Mouse (Mus musculus): Measurements from ENCODE around the gene Igsf9. TPM values are rescaled to one million over a fixed set of nuclear protein-coding genes. Genes with fewer than 3 reads are reported as not detected.

Gene Igsf9
- polyA plus RNA-seq, 1 experiment from 2014 or later = 11.0 TPM

GRCm38 (mm10) chr1:172490261-172490661 lies 8.7 kb downstream of the Igsf9 start:
- peak; percentile 46 for ATAC-seq
- no peak for TF ChIP-seq CTCF (IDR thresholded peaks at IDR 0.05)

DNA sequence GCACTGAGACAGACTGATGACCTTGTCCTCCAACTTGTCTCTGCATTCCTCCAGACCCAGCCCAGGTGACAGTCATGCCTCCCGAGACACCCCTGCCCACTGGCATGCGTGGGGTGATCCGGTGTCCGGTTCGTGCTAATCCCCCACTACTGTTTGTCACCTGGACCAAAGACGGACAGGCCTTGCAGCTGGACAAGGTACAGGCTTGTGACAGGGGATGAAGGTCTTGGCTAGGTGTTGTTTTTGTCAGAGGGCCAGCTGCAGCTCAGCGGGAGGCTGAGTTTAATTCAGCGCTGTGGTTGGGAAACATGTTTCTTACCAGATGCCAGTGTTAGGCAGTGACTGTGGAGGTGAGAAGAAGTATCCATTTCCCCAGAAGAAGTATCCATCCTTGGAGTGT lies 10.5 kb downstream of the Igsf9 start:
- TF ChIP-seq CTCF (IDR thresholded peaks at IDR 0.05) = no peak
- ATAC-seq = peak; percentile 75
- ChIA-PET CTCF (interaction anchor here (0.7 to 3.6 kb wide), 5 partner anchors 10 to 463 kb away, joined by 3 to 21 read pairs (median 3); no protein-coding TSS in a partner anchor), POLR2A (interaction anchor here (1.0 kb wide), 3 partner anchors 11 to 22 kb away, joined by 3 to 4 read pairs (median 4); no protein-coding TSS in a partner anchor)
- no peak for DNase-seq (ENCODE audit: low read depth, low spot score)
- H3K27me3 ChIP-seq = no peaks in the 10 kb centered on the region
- in situ Hi-C loops (cut with MboI; ENCODE audit: low pct_unique_long_range_greater_than_20kb) = loop anchor here (25.0 kb wide), 1 partner anchor 455 kb away; the partner anchor contains the start of gene Vangl2

More at GRCm38 (mm10) chr1:172490261-172490661, 8.7 kb downstream of the Igsf9 start:
- ChIA-PET POLR2A (interaction anchor here (0.6 to 0.8 kb wide), 3 partner anchors 9 to 82 kb away, joined by 3 to 5 read pairs (median 3); no protein-coding TSS in a partner anchor), CTCF (interaction anchor here (0.7 to 3.6 kb wide), 18 partner anchors 9 to 908 kb away, joined by 3 to 21 read pairs (median 4); partner anchors contain the start of genes Igsf9 and Tagln2)
- no peaks in the 10 kb centered on the region for H3K27me3 ChIP-seq
- no peak for DNase-seq (ENCODE audit: low read depth, low spot score)
- in situ Hi-C loops (cut with MboI; ENCODE audit: low pct_unique_long_range_greater_than_20kb) = loop anchor here (25.0 kb wide), 1 partner anchor 453 kb away; the partner anchor contains the start of gene Vangl2

DNA sequence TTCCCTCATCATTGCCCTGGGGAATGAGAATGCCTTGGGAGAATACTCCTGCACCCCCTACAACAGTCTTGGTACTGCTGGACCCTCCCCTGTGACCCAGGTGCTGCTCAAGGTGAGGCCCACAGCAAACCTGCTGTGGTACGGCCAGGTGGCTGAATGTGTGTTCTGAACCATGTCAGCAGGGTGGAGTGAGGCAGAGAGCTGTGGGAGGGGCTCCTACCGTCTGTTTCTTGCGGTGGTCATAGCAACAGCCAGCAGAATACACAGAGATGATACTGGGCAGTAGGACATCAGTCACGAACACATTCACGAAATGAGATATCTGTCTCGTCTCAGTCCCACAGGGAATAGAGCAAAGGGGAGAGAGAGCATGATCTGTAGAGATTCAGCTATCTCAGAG lies 11.9 kb downstream of the Igsf9 start:
- TF ChIP-seq CTCF (IDR thresholded peaks at IDR 0.05) = no peak
- H3K27me3 ChIP-seq = no peaks in the 10 kb centered on the region
- POLR2A ChIA-PET = no interaction called here
- ATAC-seq = no peak
- CTCF ChIA-PET = interaction anchor here (1.3 kb wide), 1 partner anchor 9 kb away, joined by 4 read pairs; no protein-coding TSS in a partner anchor
- no peak for DNase-seq (ENCODE audit: low read depth, low spot score)
- in situ Hi-C loops (cut with MboI; ENCODE audit: low pct_unique_long_range_greater_than_20kb) = loop anchor here (25.0 kb wide), 1 partner anchor 456 kb away; the partner anchor contains the start of gene Vangl2

DNA sequence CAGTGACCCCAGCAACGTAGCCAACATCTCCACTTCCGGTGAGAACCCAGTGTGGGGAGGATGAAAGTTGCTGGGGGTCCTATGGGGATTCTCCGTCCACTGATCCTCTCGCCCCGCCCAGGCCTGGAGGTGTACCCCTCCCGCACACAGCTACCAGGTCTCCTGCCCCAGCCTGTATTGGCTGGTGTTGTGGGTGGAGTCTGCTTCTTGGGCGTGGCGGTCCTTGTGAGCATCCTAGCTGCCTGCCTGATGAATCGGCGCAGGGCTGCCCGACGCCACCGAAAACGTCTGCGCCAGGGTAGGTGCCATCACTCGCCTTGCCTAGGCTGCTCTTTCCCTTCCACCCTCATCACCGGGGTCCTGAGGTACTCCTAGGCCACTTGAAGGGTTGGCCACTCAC lies 14.4 kb downstream of the Igsf9 start:
- ChIA-PET POLR2A (no interaction called here), CTCF (no interaction called here)
- TF ChIP-seq CTCF (IDR thresholded peaks at IDR 0.05) = no peak
- DNase-seq (ENCODE audit: low read depth, low spot score) (no peak), ATAC-seq (no peak)
- in situ Hi-C loops (cut with MboI; ENCODE audit: low pct_unique_long_range_greater_than_20kb) = loop anchor here (25.0 kb wide), 1 partner anchor 459 kb away; the partner anchor contains the start of gene Vangl2
- H3K27me3 ChIP-seq = no peaks in the 10 kb centered on the region

- TF ChIP-seq CTCF (IDR thresholded peaks at IDR 0.05) = no peak
- no peaks in the 10 kb centered on the region for H3K27me3 ChIP-seq
- ATAC-seq = no peak
- CTCF ChIA-PET = interaction anchor here (1.7 kb wide), 1 partner anchor 23 kb away, joined by 4 read pairs; the partner anchor contains the start of gene Cfap45
- in situ Hi-C loops (cut with MboI; ENCODE audit: low pct_unique_long_range_greater_than_20kb) = loop anchor here (25.0 kb wide), 1 partner anchor 460 kb away; the partner anchor contains the start of gene Vangl2
- no peak for DNase-seq (ENCODE audit: low read depth, low spot score)
- POLR2A ChIA-PET = no interaction called here
Measured at GRCm38 (mm10) chr1:172497428-172497827, 15.8 kb downstream of the Igsf9 start.

DNA sequence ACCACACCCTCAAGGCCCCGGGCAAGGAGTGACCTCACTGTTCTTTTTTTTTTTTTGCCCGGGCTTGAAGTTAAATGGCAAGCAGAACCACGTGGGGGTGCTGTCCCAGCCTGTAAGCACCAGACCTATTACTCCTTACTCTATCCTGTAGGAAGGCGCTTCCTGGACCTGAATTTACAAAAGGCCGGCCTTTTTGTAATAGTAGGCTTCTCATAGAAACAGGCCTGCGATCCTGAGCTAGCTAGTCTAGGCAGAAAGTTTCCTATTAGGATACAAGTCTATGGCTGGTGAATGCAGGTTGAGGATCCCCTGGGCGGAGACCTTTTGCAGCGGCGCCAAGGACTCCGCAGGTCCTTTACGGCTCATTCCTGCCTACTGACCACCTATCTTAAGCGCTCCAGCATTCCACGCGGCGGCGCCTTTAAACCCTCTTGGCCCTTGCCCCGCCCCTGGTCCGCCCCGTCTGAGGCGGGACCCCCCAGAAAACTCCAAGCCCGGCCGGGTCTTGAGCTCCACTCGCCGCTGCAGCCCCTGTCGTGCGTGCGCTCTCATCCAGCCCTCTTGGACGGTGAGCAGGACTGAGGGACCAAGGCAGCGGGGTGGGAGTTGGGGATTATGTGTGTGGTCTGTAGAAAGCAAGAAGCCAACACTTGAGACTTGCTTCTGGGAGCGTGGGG lies 18.3 kb downstream of the Igsf9 start, which contains the start of gene Tagln2:
Gene Tagln2 (plus strand): TSS at position 283 of the 677 bp plus-strand sequence.
- ChIA-PET CTCF (interaction anchor here (1.2 kb wide), 1 partner anchor 9 kb away, joined by 3 read pairs; no protein-coding TSS in a partner anchor), POLR2A (interaction anchor here (0.7 kb wide), 2 partner anchors 9 to 14 kb away, joined by 5 to 6 read pairs; no protein-coding TSS in a partner anchor)
- DNase-seq (ENCODE audit: low read depth, low spot score) (no peak), ATAC-seq (peak; percentile 48)
- no peaks in the 10 kb centered on the region for H3K27me3 ChIP-seq
- no peak for TF ChIP-seq CTCF (IDR thresholded peaks at IDR 0.05)
- in situ Hi-C loops (cut with MboI; ENCODE audit: low pct_unique_long_range_greater_than_20kb) = loop anchor here (10.0 to 25.0 kb wide), 3 partner anchors 185 to 463 kb away; partner anchors contain the start of genes Dcaf8, Pex19 and Vangl2

DNA sequence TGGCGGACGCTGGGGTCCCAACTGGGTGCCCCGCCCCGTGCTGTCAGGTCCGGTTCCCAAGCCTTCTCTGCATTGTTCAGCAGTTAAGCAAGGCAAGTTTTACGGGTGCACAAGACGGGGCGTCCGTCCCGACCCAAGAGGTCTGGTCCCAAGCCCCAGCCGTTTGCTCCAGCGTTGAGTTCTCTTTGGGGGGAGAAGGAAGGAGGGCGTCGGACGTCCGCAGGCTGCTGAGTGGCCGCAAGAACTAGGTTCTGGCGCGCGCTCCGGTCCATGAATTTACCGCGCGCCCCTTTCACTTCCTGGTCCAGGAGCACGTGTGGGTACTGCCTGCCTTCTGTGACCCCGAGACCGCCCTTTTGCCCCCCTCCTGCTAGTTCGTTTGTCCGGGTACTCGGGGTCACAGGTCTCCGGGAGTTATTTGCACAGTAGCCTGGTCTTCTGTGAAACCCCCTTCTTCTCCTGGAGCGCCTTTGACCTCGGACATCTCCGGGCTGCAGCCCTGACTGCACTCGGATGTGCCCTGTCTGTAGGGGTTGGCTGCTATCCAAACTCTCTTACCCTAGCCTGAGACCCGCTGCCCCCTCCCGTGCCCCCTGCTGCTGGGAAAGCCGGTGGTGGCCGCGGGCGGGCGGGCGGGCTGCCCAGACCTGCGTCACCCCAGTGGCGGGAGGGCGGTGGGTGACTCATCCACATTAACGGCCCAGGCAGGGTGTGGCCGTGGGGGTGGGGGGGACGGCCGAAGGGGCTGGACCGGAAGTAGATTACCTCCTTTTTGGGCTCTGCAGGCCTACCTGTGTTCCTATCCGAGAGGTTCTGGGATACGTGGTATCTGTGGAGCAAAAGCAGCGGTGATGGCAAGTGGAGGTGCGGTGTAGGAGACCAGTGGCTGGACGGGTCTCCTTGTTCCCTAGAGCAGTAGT lies 19.1 kb downstream of the Igsf9 start:
- ChIA-PET POLR2A (interaction anchor here (0.7 kb wide), 1 partner anchor 10 kb away, joined by 6 read pairs; no protein-coding TSS in a partner anchor), CTCF (interaction anchor here (1.2 to 2.0 kb wide), 2 partner anchors 10 kb away, joined by 3 to 8 read pairs; no protein-coding TSS in a partner anchor)
- no peaks in the 10 kb centered on the region for H3K27me3 ChIP-seq
- no peak for TF ChIP-seq CTCF (IDR thresholded peaks at IDR 0.05)
- in situ Hi-C loops (cut with MboI; ENCODE audit: low pct_unique_long_range_greater_than_20kb) = loop anchor here (10.0 to 25.0 kb wide), 2 partner anchors 186 to 363 kb away; partner anchors contain the start of genes Dcaf8 and Pex19
- DNase-seq (ENCODE audit: low read depth, low spot score) (peak; percentile 77), ATAC-seq (peak; percentile 42)

DNA sequence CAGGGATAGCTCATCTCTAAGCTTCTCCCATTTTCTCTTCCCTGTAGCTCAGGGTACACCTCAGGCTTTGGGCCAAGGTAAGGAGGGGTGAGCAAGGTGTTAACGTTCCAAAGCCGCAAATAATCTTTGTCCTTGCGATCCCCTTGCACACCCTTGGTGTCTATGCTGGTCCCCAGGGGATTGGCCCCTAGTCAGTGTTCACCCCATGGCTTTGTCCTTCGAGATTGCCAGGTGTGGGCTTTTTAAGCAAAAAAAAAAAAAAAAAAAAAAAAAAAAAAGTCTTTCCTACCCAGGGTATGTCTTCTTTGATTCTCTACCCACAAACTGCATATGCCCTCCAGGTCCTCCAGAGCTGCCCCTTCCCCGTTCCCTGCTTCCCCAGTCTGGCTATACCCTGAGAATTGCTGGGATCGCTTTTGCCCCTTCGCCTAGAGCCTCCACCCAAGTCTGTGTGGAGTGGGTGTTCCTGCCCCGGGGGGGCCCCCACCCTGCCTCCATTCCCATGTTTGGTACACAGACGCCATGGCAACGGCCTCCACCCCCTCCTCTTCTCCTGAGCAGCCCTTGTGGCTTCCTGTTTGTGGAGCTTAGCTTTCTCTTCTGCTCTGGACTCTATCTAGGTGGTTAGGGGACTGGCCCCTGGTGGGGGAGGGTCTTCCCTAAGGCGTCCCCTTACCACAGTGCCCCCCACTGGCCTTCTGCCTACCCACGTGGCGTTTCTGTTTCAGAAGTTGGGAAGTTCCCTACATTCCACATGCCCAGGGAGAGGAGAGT lies 20.0 kb downstream of the Igsf9 start:
- DNase-seq (ENCODE audit: low read depth, low spot score) (peak; percentile 75), ATAC-seq (peak; percentile 47)
- ChIA-PET POLR2A (no interaction called here), CTCF (interaction anchor here (1.0 to 2.0 kb wide), 5 partner anchors 9 to 93 kb away, joined by 3 to 8 read pairs (median 4); partner anchors contain the start of gene Cfap45)
- no peaks in the 10 kb centered on the region for H3K27me3 ChIP-seq
- no peak for TF ChIP-seq CTCF (IDR thresholded peaks at IDR 0.05)
- in situ Hi-C loops (cut with MboI; ENCODE audit: low pct_unique_long_range_greater_than_20kb) = loop anchor here (10.0 to 25.0 kb wide), 2 partner anchors 187 to 364 kb away; partner anchors contain the start of genes Dcaf8 and Pex19

All from Patski (cell line).